Mouse (Mus musculus): ENCODE results near the gene Igfbp4. TPM values are rescaled to one million over a fixed set of nuclear protein-coding genes. Genes with fewer than 3 reads are reported as not detected.

Igfbp4 gene
- polyA plus RNA-seq (2014; fragmentation: Illumina TruSeq; extraction: RNeasy Lipid Tissue Mini Kit (QIAGEN cat#74804); ENCODE audit: low replicate concordance) = 10.5 TPM

GRCm38 (mm10) chr11:99041051-99041729, at the start of gene Igfbp4:
Gene Igfbp4, plus strand, starts transcription at chr11:99041244.

GRCm38 (mm10) chr11:99023500-99024467, 17.3 kb upstream of the Igfbp4 start, which contains the start of gene Top2a:
Gene Top2a, minus strand, starts transcription at chr11:99024189.

DNA sequence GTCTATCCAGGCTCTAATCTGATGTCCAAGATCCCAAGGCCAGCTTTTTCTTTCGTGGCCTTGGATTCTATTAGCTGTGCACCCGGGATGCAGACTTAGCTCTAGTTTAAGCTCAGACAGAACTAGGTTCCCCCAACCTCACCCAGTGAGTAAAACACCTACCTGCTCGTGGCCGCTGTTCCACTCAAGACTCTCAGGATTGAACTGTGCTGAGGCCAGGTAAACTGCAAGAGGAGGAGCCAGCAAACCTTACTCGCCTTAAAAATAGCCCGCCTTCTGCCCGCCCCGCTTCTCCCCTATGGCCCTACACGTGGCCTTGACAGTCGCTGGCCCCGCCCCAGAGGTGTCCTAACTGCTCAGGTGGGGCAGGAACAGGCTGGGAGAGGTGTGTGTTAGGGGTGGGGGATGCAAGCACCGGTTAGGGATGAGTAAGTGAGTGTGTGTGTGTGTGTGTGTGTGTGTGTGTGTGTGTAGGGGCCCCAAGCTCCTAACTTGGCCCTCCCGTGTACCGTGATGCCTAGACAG, 48.1 kb downstream of the Igfbp4 start, which contains the start of gene Tns4:
Tns4 (minus strand) TSS at position 230 of the 525 bp plus-strand sequence.

Other genes with a start within 250 kb of the Igfbp4 start
- 71.9 TPM for gene Msl1, start 245.7 kb upstream of the Igfbp4 start, polyA plus RNA-seq (2014; fragmentation: Illumina TruSeq; extraction: RNeasy Lipid Tissue Mini Kit (QIAGEN cat#74804); ENCODE audit: low replicate concordance)
- gene Casc3, start 236.3 kb upstream of the Igfbp4 start, polyA plus RNA-seq (2014; fragmentation: Illumina TruSeq; extraction: RNeasy Lipid Tissue Mini Kit (QIAGEN cat#74804); ENCODE audit: low replicate concordance) = 18.7 TPM
- 4.2 TPM for gene Rapgefl1, start 204.5 kb upstream of the Igfbp4 start, polyA plus RNA-seq (2014; fragmentation: Illumina TruSeq; extraction: RNeasy Lipid Tissue Mini Kit (QIAGEN cat#74804); ENCODE audit: low replicate concordance)
- 19.3 TPM for gene Wipf2, start 177.6 kb upstream of the Igfbp4 start, polyA plus RNA-seq (2014; fragmentation: Illumina TruSeq; extraction: RNeasy Lipid Tissue Mini Kit (QIAGEN cat#74804); ENCODE audit: low replicate concordance)
- gene Cdc6, start 133.4 kb upstream of the Igfbp4 start, polyA plus RNA-seq (2014; fragmentation: Illumina TruSeq; extraction: RNeasy Lipid Tissue Mini Kit (QIAGEN cat#74804); ENCODE audit: low replicate concordance) = 3.2 TPM
- 0.74 TPM for gene Rara, start 113.4 kb upstream of the Igfbp4 start, polyA plus RNA-seq (2014; fragmentation: Illumina TruSeq; extraction: RNeasy Lipid Tissue Mini Kit (QIAGEN cat#74804); ENCODE audit: low replicate concordance)
- gene Gjd3, start 58.2 kb upstream of the Igfbp4 start, polyA plus RNA-seq (2014; fragmentation: Illumina TruSeq; extraction: RNeasy Lipid Tissue Mini Kit (QIAGEN cat#74804); ENCODE audit: low replicate concordance) = not detected
- 70.6 TPM for gene Top2a, start 17.1 kb upstream of the Igfbp4 start, polyA plus RNA-seq (2014; fragmentation: Illumina TruSeq; extraction: RNeasy Lipid Tissue Mini Kit (QIAGEN cat#74804); ENCODE audit: low replicate concordance)
- gene Tns4, start 48.1 kb downstream of the Igfbp4 start, polyA plus RNA-seq (2014; fragmentation: Illumina TruSeq; extraction: RNeasy Lipid Tissue Mini Kit (QIAGEN cat#74804); ENCODE audit: low replicate concordance) = 3.4 TPM
- not detected for gene Ccr7, start 113.8 kb downstream of the Igfbp4 start, polyA plus RNA-seq (2014; fragmentation: Illumina TruSeq; extraction: RNeasy Lipid Tissue Mini Kit (QIAGEN cat#74804); ENCODE audit: low replicate concordance)
- 127 TPM for gene Smarce1, start 189.8 kb downstream of the Igfbp4 start, polyA plus RNA-seq (2014; fragmentation: Illumina TruSeq; extraction: RNeasy Lipid Tissue Mini Kit (QIAGEN cat#74804); ENCODE audit: low replicate concordance)
- 3.8 TPM for gene Krt222, start 202.8 kb downstream of the Igfbp4 start, polyA plus RNA-seq (2014; fragmentation: Illumina TruSeq; extraction: RNeasy Lipid Tissue Mini Kit (QIAGEN cat#74804); ENCODE audit: low replicate concordance)
- not detected for gene Krt24, start 244.0 kb downstream of the Igfbp4 start, polyA plus RNA-seq (2014; fragmentation: Illumina TruSeq; extraction: RNeasy Lipid Tissue Mini Kit (QIAGEN cat#74804); ENCODE audit: low replicate concordance)

All from small intestine, adult 10 weeks (tissue).